Mouse (Mus musculus) liver, adult (tissue): Measurements from ENCODE around the gene Bub1.

ENCODE experiments used
- GATA4 ChIP-seq: IDR thresholded peaks from 2 replicates; pipeline ENCODE4 v1.6.1; 2014; ENCODE audit warnings: mild to moderate bottlenecking, low read length; ENCODE audit not compliant: insufficient replicate concordance

Bub1 gene

DNA sequence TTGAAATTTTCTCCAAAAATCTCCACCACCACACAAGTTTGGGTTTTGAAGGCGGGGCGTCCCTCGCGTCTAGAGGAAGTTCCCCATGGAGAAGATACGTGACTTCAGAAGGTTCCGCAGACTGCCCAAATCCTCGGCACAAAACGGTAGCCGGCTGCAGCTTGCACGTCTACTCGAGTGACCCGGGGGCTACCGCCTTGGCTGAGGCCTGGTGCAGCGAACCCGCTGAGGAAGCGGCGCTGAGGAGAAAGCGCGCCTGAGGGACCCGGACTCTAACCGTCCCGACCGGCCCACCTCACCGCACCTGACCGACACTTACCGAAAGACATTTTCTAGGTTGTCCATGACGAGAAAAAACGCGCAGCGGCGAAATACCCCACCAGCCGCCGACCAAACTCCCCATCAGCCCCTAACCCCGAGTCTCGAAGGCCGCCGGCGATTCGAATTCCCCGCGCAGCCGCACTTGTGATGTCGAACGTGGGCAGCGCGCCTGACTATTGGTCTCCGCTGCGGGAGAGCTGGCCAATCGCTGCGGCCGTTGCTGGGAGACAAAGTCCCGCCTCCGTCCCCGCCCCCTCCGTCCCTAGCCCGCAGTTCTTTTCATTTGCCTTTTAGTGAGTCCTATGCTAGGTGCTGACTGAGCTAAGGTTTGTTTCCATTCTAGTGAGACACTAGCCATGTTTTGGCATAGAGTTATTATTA, at the start of gene Bub1:
Gene Bub1 (minus strand): TSS at position 465 of the 702 bp plus-strand sequence.
- no peak for TF ChIP-seq GATA4

DNA sequence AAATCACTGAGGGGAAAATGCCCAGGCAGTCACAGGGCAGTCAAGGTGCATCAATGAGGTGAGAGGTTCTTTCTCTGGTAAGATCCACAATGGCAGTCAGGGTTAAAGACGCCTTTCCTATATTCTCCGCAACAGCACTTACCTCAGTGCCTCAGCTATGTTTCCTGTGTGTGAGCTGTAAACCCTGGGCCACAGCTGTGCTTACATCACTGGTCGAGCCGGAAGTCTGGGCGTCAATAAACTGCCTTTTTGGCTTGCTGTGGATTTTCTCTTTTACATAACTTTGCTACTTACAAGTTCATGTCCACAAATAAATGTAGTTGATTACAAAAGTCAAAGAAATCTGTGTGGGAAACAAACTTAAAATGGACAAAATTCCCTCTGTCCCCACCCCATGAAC, 49.4 kb upstream of the Bub1 start:
- TF ChIP-seq GATA4, result no peak

DNA sequence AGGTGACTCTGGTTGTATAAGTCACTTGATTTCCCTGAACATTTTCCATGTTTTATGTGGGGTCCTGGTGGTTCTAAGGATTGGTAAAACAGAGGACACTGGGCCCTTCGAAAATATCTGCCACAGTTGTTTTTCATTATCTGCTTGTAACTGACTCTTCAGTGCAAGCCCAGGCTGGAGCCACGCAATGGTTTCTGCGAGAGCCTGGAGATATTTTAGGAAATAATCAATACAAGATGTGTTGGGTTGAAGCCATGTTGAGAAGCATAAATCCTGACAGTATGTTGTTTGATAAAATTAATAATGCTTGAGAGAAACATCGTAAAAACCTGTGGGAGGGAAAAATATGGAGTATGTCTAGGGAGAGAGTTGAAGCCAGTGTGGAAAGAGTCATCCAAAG, 32.7 kb upstream of the Bub1 start:
- no peak for TF ChIP-seq GATA4

DNA sequence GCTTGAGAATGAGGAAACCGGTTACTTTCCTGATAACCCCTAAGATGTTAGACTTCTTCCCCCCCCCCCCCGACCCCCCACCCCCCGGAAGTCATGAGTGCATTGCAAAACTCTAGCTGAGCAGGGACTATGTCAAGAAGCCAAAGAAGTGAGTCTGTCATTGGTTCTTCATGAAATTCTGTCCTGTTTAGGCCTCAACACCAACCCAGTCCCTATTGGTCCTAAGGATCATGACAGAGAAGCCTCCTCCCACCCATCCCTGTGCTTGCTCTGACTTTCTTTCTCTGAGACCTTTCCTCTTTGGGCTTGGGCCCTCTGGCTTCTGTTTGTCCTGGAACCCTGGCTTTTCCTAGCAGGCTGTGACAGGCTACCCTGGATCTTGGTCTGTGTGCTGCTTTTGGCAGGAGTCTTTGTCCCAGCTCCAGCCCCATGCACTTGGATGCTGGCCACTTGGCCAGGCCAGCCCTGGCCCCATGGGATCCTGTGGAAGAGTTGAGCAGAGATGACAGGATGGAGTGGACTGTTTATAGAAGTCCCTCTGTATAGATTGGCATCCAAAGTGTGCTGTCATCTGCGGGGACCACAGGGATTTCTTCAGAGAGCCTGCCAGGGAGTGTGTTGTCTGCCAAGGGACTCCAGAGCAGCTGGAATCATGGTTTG, 22.8 kb upstream of the Bub1 start:
- no peak for TF ChIP-seq GATA4

DNA sequence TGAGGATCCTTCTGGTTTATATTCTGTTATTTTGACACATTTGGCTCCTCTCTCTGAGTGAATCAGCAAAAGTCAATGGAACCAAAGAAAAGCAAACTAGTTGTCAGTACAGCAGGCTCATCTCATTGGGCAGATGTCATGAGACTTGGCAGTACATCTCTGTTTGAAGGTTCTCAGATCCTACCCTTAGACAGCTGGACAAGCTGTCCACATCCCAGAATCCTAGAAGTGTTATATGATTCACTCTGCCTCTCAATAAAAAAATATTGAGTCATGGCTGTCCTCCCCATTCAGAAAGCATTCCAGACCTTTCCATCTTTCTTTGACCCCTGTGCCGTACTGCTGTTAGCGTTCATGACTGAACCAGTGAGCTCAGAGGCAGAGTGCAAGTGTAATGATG, 18.7 kb upstream of the Bub1 start:
- TF ChIP-seq GATA4, result no peak

DNA sequence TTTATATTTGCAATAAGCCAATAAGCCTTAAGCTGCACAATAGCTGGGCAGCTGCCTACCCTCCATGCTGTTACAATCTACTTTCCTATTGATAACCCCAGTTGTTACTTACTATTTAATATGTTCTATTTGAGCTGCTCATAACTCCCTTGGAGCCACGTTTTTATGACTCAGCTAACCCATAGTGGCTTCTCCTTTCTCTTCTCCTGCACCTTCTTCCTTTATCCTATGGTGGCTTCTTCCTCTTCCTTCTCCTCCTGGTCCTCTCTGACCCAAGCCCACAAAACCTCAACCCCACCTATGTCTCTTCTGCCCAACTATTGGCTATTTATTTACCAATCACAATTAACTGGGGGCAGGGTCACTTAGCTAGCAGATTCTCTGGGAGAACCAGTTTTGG, 14.9 kb upstream of the Bub1 start:
- TF ChIP-seq GATA4, result no peak

DNA sequence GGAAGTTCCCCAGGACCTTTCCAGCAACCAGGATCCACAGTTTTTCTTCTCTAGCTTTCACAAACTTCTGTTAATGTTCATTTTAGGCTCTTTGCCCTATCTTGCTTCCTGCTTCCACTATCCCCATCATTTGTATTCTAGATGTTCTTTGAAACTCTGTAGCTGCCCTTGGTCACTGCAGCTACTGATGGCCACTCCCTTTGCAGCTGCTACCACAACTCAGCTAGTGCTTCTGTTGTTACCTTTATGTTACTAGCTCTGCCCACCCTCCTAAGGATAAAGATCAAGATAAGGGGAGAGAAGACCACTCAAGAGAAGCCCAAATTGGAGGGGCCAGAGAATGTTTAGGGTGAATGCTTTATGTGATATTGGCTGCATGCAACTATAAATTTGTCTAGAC, 14.3 kb upstream of the Bub1 start:
- no peak for TF ChIP-seq GATA4

DNA sequence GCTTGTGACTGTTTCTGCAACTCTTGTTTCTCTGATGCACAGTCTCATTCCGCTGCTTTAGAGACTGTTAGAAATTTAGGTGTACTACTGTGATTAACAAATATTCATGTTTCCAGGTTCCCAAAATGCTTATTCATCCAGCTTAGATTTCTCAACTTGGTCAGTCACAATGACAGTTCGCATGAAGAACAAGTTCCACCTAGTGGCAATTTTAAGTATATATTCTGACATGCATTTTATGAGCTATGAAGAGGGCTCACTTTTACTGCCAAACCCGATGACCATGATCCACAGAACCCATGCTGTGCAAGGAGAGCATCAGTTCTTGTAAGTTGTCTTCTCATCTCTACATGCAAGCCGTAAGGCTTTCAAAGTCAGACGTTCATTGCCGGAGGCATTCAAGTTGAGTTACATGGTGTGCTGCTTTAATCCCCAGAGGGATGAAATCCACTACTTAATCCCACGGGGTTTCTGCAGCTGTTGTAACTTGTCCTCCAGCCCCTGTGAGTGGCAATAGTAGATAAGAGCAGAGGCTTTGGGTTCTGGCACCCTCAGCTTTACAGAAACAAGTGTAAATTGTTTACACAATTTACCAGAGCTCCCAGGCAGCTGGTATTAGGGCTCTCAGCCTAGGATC, 13.8 kb upstream of the Bub1 start:
- no peak for TF ChIP-seq GATA4

DNA sequence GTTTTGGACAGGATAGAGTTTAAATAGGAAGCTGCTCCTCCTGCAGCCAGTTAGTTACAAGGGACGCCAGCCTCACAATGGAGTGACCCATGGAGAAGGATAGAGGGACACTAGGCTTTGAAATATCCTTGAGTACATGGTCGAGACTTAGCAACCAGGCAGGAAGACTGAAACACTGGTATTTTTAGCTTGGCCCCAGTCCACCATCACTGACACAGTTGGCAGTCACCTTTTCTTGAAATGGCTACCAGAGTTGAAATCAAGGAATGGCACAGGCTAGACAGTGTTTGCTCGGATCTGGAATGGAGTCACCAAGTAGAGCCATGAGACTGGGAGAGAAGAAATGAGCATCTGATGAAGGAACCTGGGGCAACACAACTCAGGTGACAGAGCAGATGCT, 10.8 kb upstream of the Bub1 start:
- no peak for TF ChIP-seq GATA4

DNA sequence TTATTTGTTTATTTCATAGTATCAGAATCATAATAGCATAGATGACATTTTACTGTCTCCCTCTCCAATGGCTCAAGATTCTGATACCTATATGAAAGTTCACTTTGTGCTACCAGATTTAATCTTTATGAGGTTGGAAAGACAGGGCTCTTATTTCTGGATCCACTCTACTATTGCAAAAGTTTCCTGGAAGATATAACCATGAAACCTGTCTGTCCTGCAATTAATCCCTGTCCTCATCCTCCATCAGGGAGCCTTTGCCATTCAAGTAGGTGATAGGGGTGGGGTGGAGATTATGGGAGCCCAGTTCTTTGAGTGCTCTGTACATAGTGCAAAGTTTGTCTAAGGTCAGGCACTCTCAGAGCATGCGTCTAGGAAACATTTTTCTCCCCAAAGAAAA, 9.7 kb upstream of the Bub1 start:
- TF ChIP-seq GATA4, result no peak

DNA sequence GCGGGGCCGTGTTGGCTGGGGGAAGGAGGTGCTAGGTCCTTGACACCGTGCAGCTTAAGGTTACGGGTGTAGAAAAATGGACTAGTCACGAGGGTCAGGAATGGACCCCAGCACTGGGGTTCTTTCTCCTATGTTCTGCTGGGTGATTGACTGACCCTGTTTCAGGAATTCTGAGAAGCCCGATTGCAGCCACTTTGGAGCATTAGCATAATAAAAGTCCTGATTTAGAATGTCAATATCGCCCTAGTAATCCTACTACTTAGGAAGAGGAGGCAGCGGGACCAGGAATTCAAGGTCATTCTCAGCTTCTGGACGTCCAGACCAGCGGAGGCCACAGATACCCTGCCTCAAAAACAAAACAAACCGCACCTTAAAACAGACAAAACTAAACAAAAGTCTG, 7.8 kb upstream of the Bub1 start:
- no peak for TF ChIP-seq GATA4

DNA sequence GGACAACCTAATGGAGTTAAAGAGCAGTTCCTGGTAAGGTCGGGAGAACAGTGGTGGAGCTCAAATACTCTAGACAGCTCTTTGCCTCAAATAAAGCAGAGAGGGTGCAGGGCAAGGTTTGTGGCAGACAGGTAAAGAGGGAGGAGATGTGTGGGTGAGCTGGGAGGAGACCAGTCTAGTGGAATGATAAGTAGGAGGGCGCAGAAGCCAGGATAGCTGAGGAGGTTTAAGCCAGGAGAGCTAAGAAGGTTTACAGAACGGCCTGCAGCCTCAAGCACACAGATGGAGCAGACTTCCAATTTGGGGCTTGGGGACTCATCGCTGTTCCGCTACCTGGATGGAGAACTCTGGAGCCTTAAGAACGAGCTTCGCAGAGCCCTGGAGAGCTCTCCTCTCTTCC, 6.9 kb upstream of the Bub1 start, which contains the start of gene Acoxl:
Gene Acoxl (plus strand): TSS at position 301 of the 400 bp plus-strand sequence.
- no peak for TF ChIP-seq GATA4

DNA sequence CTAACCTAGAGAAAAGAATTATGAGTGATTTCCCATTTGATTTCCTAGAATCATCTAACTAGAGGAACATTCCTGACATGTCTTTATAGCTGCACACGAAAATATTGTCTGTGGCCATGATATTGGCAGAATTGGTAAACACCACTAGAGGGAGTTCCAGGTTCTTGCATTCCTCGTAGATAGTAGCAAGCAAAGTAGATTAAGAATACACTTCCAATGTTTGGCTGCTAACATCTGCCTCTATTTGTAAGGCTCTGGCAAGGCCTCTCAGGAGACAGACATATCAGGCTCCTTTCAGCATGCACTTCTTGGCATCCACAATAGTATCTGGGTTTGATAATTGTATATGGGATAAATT, 1.1 kb upstream of the Bub1 start:
- TF ChIP-seq GATA4, result no peak

DNA sequence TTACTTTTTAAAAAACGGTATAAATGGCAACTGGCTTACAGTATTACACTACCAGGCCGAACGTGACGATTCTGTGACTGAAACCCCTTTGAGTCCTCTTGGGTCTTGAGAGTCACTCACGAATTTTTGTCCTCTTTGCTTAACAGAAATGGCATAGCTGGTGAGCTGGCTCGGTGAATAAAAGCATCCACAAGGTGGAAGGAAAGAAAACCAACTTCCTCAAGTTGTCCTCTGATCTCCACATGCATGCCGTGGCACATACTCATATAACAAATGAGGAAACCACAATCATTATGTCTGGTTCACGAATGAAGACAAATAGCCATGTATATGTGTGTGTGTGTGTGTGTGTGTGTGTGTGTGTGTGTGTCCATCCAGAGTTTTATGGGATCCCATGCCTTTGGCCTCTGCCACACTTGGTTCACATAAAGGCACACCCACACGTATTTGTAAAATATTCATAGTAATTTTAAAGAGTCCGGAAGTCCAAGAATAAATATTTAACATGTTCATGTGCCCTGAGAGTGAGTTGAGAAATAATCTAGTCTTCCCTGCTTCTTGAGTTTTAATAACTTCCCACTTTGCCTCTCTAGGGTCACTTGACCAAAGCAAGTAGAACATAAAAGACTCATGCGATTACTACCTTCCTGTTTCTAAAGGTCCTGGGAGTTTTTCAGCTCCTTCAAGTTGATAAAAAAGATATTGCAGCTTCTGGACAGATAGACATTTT, 603 bp upstream of the Bub1 start:
- no peak for TF ChIP-seq GATA4

DNA sequence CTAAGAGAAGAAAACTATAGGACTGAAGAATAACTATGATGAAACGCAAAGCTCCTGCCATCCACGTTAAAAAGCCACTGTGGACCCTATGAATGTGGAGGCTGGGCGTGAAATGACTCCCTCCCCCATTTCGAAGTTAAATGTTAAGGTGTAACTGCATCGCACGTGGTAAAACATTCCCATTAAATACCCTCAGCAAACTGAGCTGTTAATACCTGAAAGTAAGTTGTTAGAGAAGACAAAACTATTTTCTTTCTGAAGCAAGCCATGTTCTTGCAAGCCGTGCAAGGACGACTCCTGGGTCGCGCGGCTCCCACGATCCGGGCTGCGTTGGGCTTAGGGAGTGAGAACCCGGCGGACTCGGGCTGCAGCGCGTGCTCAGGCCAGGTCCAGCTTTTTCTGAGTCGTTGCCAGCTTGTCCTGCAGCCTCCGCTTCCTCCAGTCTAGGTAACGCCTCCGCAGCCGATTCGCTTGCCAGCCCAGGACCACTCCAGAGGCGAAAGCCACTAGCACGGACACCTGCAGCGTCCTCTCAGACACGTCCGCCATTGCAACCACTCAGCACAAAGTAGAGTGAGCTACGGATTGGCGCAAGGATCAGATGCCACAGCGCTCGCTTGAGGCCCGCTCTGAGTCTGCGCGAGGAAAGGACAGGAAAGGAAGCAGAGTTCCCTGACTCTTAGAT, 39.6 kb downstream of the Bub1 start, which contains the start of gene Mtln:
Gene Mtln (minus strand): TSS at position 570 of the 685 bp plus-strand sequence.
- no peak; the same call in 1 of the 2 replicates for TF ChIP-seq GATA4
